Mouse (Mus musculus) hindbrain, embryonic 16.5 days (tissue): Measurements from ENCODE around the gene Klhl33. TPM values are rescaled to one million over a fixed set of nuclear protein-coding genes. Genes with fewer than 3 reads are reported as not detected.
"Not testable (repeated sequence)": the region's sequence is repeated elsewhere in the genome, so short reads cannot be mapped to it uniquely, and the experiment has no call there.

Experiments used
- ATAC-seq: fragments of 200-750 bp; cut with Nextera tagmentation; 2 replicates; pipeline ENCODE4 v1.8.0; 2017; ENCODE audit warnings: moderate TSS enrichment, moderate library complexity
- H3K27ac ChIP-seq: fragments of 300-500 bp; sonication (generic); 2 replicates; pipeline ENCODE4 v1.5.1; 2014; ENCODE audit warnings: low read depth, mild to moderate bottlenecking, control low read depth, low read length, moderate library complexity
- H3K27me3 ChIP-seq: fragments of 300-500 bp; sonication (generic); replicated peaks from 2 replicates; pipeline ENCODE4 v1.6.1; 2014; ENCODE audit warnings: low read length; ENCODE audit not compliant: control insufficient read depth, insufficient read depth
- H3K36me3 ChIP-seq: fragments of 300-500 bp; sonication (generic); 2 replicates; pipeline ENCODE4 v1.6.1; 2014; ENCODE audit warnings: mild to moderate bottlenecking, low read length, moderate library complexity, mixed read lengths; ENCODE audit not compliant: control insufficient read depth, insufficient read depth
- H3K4me1 ChIP-seq: fragments of 300-500 bp; sonication (generic); 2 replicates; pipeline ENCODE4 v1.6.1; 2014; ENCODE audit warnings: low read depth, low read length; ENCODE audit not compliant: control insufficient read depth, insufficient read depth
- H3K4me2 ChIP-seq: fragments of 300-500 bp; sonication (generic); 2 replicates; pipeline ENCODE4 v1.6.1; 2014; ENCODE audit warnings: mild to moderate bottlenecking, low read length, control low read depth, moderate library complexity
- H3K4me3 ChIP-seq: fragments of 300-500 bp; sonication (generic); 2 replicates; pipeline ENCODE4 v1.5.1; 2014; ENCODE audit warnings: mild to moderate bottlenecking, low read length, control low read depth, moderate library complexity
- H3K9ac ChIP-seq: fragments of 300-500 bp; sonication (generic); 2 replicates; pipeline ENCODE4 v1.6.1; 2014; ENCODE audit warnings: low read depth, mild to moderate bottlenecking, control low read depth, low read length, moderate library complexity
- H3K9me3 ChIP-seq: fragments of 300-500 bp; sonication (generic); 2 replicates; pipeline ENCODE4 v1.6.1; 2014; ENCODE audit warnings: mild to moderate bottlenecking, low read length, moderate library complexity; ENCODE audit not compliant: control insufficient read depth
- WGBS: fragments of 180-500 bp; shearing (Covaris S2); extraction: QIAGEN DNeasy Blood & Tissue Kit; methylation state at CpG from one replicate; pipeline ENCODE4 v1.1.7; 2014; 5-methylcytosine and 5-hydroxymethylcytosine counted together
- polyA plus RNA-seq: library from polyadenylated mRNA; unstranded; fragments of >200 nt; fragmentation: Nextera tagmentation; extraction: Ambion mirVana; gene quantifications from 2 replicates; pipeline ENCODE4 v1.2.1, GENCODE M21; 2015

The Klhl33 gene
- polyA plus RNA-seq, 1 experiment from 2014 or later: 4.3 TPM

GRCm38 (mm10) chr14:50869889-50870804, 27.2 kb downstream of the Klhl33 start, which contains the start of gene Tep1:
TSS of gene Tep1 (minus strand) at chr14:50870560.
- Histone ChIP-seq H3K4me2 (peak within 1 kb of the TSS; percentile 57), H3K36me3 (no peaks in the 10 kb centered on the region), H3K27ac (peak within 1 kb of the TSS; percentile 60), H3K27me3 (no peaks in the 10 kb centered on the region), H3K4me1 (no peaks in the 10 kb centered on the region), H3K4me3 (peak within 1 kb of the TSS; percentile 50), H3K9me3 (no peaks in the 10 kb centered on the region), H3K9ac (peak within 1 kb of the TSS; percentile 61)
- ATAC-seq: peak; percentile 96
- WGBS: 7% methylated on average over 32 of the region's 32 CpGs

GRCm38 (mm10) chr14:50868656-50869055, 28.7 kb downstream of the Klhl33 start:
- H3K4me1 ChIP-seq: no peaks in the 10 kb centered on the region
- H3K27me3 ChIP-seq: no peaks in the 10 kb centered on the region
- H3K36me3 ChIP-seq: no peaks in the 10 kb centered on the region
- ATAC-seq: no peak
- no peak overlapping the region for H3K9ac ChIP-seq
- H3K4me2 ChIP-seq: no peak overlapping the region
- no peaks in the 10 kb centered on the region for H3K9me3 ChIP-seq
- no peak overlapping the region for H3K27ac ChIP-seq
- 91% methylated on average over 5 of the region's 5 CpGs for WGBS
- no peak overlapping the region for H3K4me3 ChIP-seq

- H3K4me2 ChIP-seq: no peak overlapping the region
- no peaks in the 10 kb centered on the region for H3K9me3 ChIP-seq
- no peak overlapping the region for H3K27ac ChIP-seq
- H3K27me3 ChIP-seq: no peaks in the 10 kb centered on the region
- no peaks in the 10 kb centered on the region for H3K4me1 ChIP-seq
- ATAC-seq: no peak
- no peak overlapping the region for H3K9ac ChIP-seq
- no peaks in the 10 kb centered on the region for H3K36me3 ChIP-seq
- no peak overlapping the region for H3K4me3 ChIP-seq
- WGBS: 72% methylated on average over 4 of the region's 4 CpGs
Measured at GRCm38 (mm10) chr14:50868211-50868610, 29.1 kb downstream of the Klhl33 start.

GRCm38 (mm10) chr14:50866966-50867365, 30.3 kb downstream of the Klhl33 start:
- no peaks in the 10 kb centered on the region for H3K36me3 ChIP-seq
- no peak overlapping the region for H3K27ac ChIP-seq
- no peak overlapping the region for H3K4me3 ChIP-seq
- no peak for ATAC-seq
- H3K4me2 ChIP-seq: no peak overlapping the region
- no peaks in the 10 kb centered on the region for H3K9me3 ChIP-seq
- H3K9ac ChIP-seq: no peak overlapping the region
- H3K27me3 ChIP-seq: no peaks in the 10 kb centered on the region
- WGBS: 96% methylated on average over 3 of the region's 3 CpGs
- H3K4me1 ChIP-seq: no peaks in the 10 kb centered on the region

GRCm38 (mm10) chr14:50865005-50865404, 32.3 kb downstream of the Klhl33 start:
- H3K9me3 ChIP-seq, H3K4me1 ChIP-seq, H3K4me2 ChIP-seq, H3K4me3 ChIP-seq, H3K27ac ChIP-seq, H3K36me3 ChIP-seq, ATAC-seq, H3K9ac ChIP-seq, H3K27me3 ChIP-seq: not testable (repeated sequence)

GRCm38 (mm10) chr14:50862641-50863040, 34.7 kb downstream of the Klhl33 start:
- 93% methylated on average over 10 of the region's 10 CpGs for WGBS
- Histone ChIP-seq H3K27me3 (no peaks in the 10 kb centered on the region), H3K36me3 (no peaks in the 10 kb centered on the region; the same call in 1 of the 2 replicates), H3K4me3 (no peak overlapping the region), H3K27ac (no peak overlapping the region), H3K4me2 (no peak overlapping the region), H3K4me1 (no peaks in the 10 kb centered on the region), H3K9ac (no peak overlapping the region), H3K9me3 (no peaks in the 10 kb centered on the region)
- no peak for ATAC-seq

- Histone ChIP-seq H3K4me3 (no peak overlapping the region), H3K27me3 (no peaks in the 10 kb centered on the region), H3K36me3 (no peaks in the 10 kb centered on the region; the same call in 1 of the 2 replicates), H3K9me3 (no peaks in the 10 kb centered on the region), H3K4me1 (no peaks in the 10 kb centered on the region), H3K27ac (no peak overlapping the region), H3K4me2 (no peak overlapping the region), H3K9ac (no peak overlapping the region)
- no peak for ATAC-seq
- 80% methylated on average over 5 of the region's 5 CpGs for WGBS
Measured at GRCm38 (mm10) chr14:50855788-50856187, 41.5 kb downstream of the Klhl33 start.

Other genes starting within 250 kb of the Klhl33 start
- gene Olfr747, start 204.3 kb downstream of the Klhl33 start, polyA plus RNA-seq: not detected in 2 replicates
- gene Olfr748, start 190.1 kb downstream of the Klhl33 start, polyA plus RNA-seq: not detected in 2 replicates
- gene Olfr749, start 152.4 kb downstream of the Klhl33 start, polyA plus RNA-seq: not detected in 2 replicates
- 121 and 123 TPM in 2 replicates for gene Ttc5, start 112.0 kb downstream of the Klhl33 start, polyA plus RNA-seq
- not detected in 2 replicates for gene Ccnb1ip1, start 89.8 kb downstream of the Klhl33 start, polyA plus RNA-seq
- gene Parp2, start 89.7 kb downstream of the Klhl33 start, polyA plus RNA-seq: 42.7 and 43.1 TPM in 2 replicates
- gene Tep1, start 26.9 kb downstream of the Klhl33 start, polyA plus RNA-seq: 2.9 and 3.3 TPM in 2 replicates
- gene Osgep, start 27.4 kb upstream of the Klhl33 start, polyA plus RNA-seq: 110 and 111 TPM in 2 replicates
- 158 and 167 TPM in 2 replicates for gene Apex1, start 27.5 kb upstream of the Klhl33 start, polyA plus RNA-seq
- 104 and 113 TPM in 2 replicates for gene Pip4p1, start 33.3 kb upstream of the Klhl33 start, polyA plus RNA-seq
- gene Pnp, start 33.6 kb upstream of the Klhl33 start, polyA plus RNA-seq: 23.4 and 24.0 TPM in 2 replicates
- not detected in 2 replicates for gene Gm49342, start 47.0 kb upstream of the Klhl33 start, polyA plus RNA-seq
- gene Pnp2, start 58.5 kb upstream of the Klhl33 start, polyA plus RNA-seq: 0.56 and 0.98 TPM in 2 replicates
- gene Rnase10, start 110.2 kb upstream of the Klhl33 start, polyA plus RNA-seq: 0.10 TPM in 2 replicates
- gene Rnase9, start 144.4 kb upstream of the Klhl33 start, polyA plus RNA-seq: not detected in 2 replicates
- not detected in 2 replicates for gene Rnase11, start 152.7 kb upstream of the Klhl33 start, polyA plus RNA-seq
- gene Rnase12, start 160.2 kb upstream of the Klhl33 start, polyA plus RNA-seq: not detected in 2 replicates
- 0.03 TPM in 1 of 2 replicates, not detected in the other for gene Olfr750, start 176.9 kb upstream of the Klhl33 start, polyA plus RNA-seq
- gene Rnase4, start 193.6 kb upstream of the Klhl33 start, polyA plus RNA-seq: 18.2 and 19.8 TPM in 2 replicates
- gene Ang, start 193.6 kb upstream of the Klhl33 start, polyA plus RNA-seq: 5.1 and 6.2 TPM in 2 replicates
- gene Eddm3b, start 216.9 kb upstream of the Klhl33 start, polyA plus RNA-seq: not detected in 2 replicates
- 0.84 and 0.93 TPM in 2 replicates for gene Rnase6, start 226.4 kb upstream of the Klhl33 start, polyA plus RNA-seq
- gene Rnase1, start 249.3 kb upstream of the Klhl33 start, polyA plus RNA-seq: 0.84 and 0.96 TPM in 2 replicates